In the genomic region with DNA sequence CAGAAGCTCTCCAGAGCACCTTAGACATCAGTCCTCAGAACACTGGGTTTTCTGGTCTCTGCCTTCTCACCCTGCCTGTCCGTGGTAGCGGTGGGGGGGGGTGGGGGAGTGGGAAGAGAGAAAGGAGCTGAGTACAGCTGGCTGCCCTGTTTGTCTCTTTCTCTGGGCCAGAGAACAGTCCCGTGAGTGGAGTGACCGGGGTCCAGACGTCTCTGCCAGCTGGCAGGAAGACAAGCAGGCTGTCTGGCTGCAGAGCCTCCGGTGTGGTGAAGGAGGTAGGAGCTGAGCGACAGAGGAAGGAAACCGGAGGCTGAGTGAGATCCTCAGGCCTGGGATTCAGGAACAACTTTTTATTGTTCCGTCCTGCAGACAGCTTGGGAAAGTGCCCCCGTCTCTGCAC, we compare ENCODE assay signal across 8 mouse cellular contexts. TPM values are rescaled to one million over a fixed set of nuclear protein-coding genes. Genes with fewer than 3 reads are reported as not detected.
DNase-seq lines count a peak whose midpoint lies in the region; ATAC-seq and TF ChIP-seq lines count a peak whose summit lies in the region.

No protein-coding gene starts in this region.

- no peak overlapping the region for H3K4me3 ChIP-seq in embryonic facial prominence, embryonic 10.5 days
- no peak overlapping the region for H3K4me3 ChIP-seq in intestine, postnatal 0 days (ENCODE audit: low read depth, low read length)
- H3K4me3 ChIP-seq in limb, embryonic 10.5 days, result no peak overlapping the region
- no peak overlapping the region for H3K4me3 ChIP-seq in midbrain, embryonic 13.5 days (replicated peaks)

- no peaks in the 10 kb centered on the region for H3K36me3 ChIP-seq in embryonic facial prominence, embryonic 10.5 days (replicated peaks)
- no peaks in the 10 kb centered on the region for H3K36me3 ChIP-seq in intestine, postnatal 0 days (ENCODE audit: control insufficient read depth, insufficient read depth)
- H3K36me3 ChIP-seq in limb, embryonic 10.5 days, result no peaks in the 10 kb centered on the region
- no peaks in the 10 kb centered on the region for H3K36me3 ChIP-seq in midbrain, embryonic 13.5 days

- TF ChIP-seq CTCF in intestine, postnatal 0 days (IDR thresholded peaks at IDR 0.05; ENCODE audit: low read depth), result no peak

- ATAC-seq in intestine, postnatal 0 days, result 0 out of 2 replicates have a peak, but pooled peaks have one; percentile 10
- 0 out of 2 replicates have a peak, but pooled peaks have one; percentile 18 for ATAC-seq in midbrain, embryonic 13.5 days

- H3K4me2 ChIP-seq in intestine, postnatal 0 days (replicated peaks; ENCODE audit: low read depth), result no peak overlapping the region
- no peak overlapping the region for H3K4me2 ChIP-seq in midbrain, embryonic 13.5 days (replicated peaks)

- 26% methylated on average over 10 of the region's 10 CpGs for WGBS in embryonic facial prominence, embryonic 10.5 days
- WGBS in intestine, postnatal 0 days, result 29% methylated on average over 10 of the region's 10 CpGs
- WGBS in limb, embryonic 10.5 days, result 20% methylated on average over 10 of the region's 10 CpGs
- 20% methylated on average over 10 of the region's 10 CpGs for WGBS in midbrain, embryonic 13.5 days

- H3K27ac ChIP-seq in embryonic facial prominence, embryonic 10.5 days (replicated peaks), result peak overlapping the region; percentile 75
- H3K27ac ChIP-seq in intestine, postnatal 0 days (ENCODE audit: low read depth, low read length), result no peak overlapping the region
- H3K27ac ChIP-seq in limb, embryonic 10.5 days, result peak overlapping the region; percentile 61; the same call in 1 of the 2 replicates
- peak overlapping the region; percentile 53; the same call in 1 of the 2 replicates for H3K27ac ChIP-seq in midbrain, embryonic 13.5 days

- no peaks in the 10 kb centered on the region for H3K9me3 ChIP-seq in embryonic facial prominence, embryonic 10.5 days
- H3K9me3 ChIP-seq in intestine, postnatal 0 days (ENCODE audit: control insufficient read depth), result no peaks in the 10 kb centered on the region
- no peaks in the 10 kb centered on the region for H3K9me3 ChIP-seq in limb, embryonic 10.5 days (replicated peaks)
- no peaks in the 10 kb centered on the region for H3K9me3 ChIP-seq in midbrain, embryonic 13.5 days

- DNase-seq in adrenal gland, adult 18-20 months (ENCODE audit: low spot score in 2 of 2), result peak; percentile 22 to 56
- DNase-seq in embryonic facial prominence, embryonic 10.5 days (ENCODE audit: low spot score), result peak; percentile 43
- DNase-seq in heart, adult 8-10 months (ENCODE audit: low spot score), result peak; percentile 87
- DNase-seq in limb, embryonic 10.5 days (ENCODE audit: low spot score), result no peak
- peak; percentile 61 for DNase-seq in testis, postnatal 14 days (ENCODE audit: low spot score)
- no peak for DNase-seq in natural killer cell, adult 2 months (ENCODE audit: low spot score in 2 of 2)

- H3K27me3 ChIP-seq in embryonic facial prominence, embryonic 10.5 days (replicated peaks; ENCODE audit: low read depth, poor library complexity, severe bottlenecking), result peaks cover 84% of the 10 kb centered on the region
- H3K27me3 ChIP-seq in intestine, postnatal 0 days (replicated peaks; ENCODE audit: control insufficient read depth, insufficient read depth, low read length), result no peaks in the 10 kb centered on the region
- H3K27me3 ChIP-seq in limb, embryonic 10.5 days (ENCODE audit: low read depth, poor library complexity, severe bottlenecking), result peaks cover 89% of the 10 kb centered on the region
- peaks cover 9% of the 10 kb centered on the region for H3K27me3 ChIP-seq in midbrain, embryonic 13.5 days

- H3K9ac ChIP-seq in intestine, postnatal 0 days (ENCODE audit: low read depth, low read length), result no peak overlapping the region
- H3K9ac ChIP-seq in midbrain, embryonic 13.5 days (replicated peaks), result peak overlapping the region; percentile 23; the same call in 1 of the 2 replicates

- H3K4me1 ChIP-seq in embryonic facial prominence, embryonic 10.5 days, result peaks cover 63% of the 10 kb centered on the region
- H3K4me1 ChIP-seq in intestine, postnatal 0 days (replicated peaks; ENCODE audit: control insufficient read depth, insufficient read depth, low read length), result no peaks in the 10 kb centered on the region; the same call in 1 of the 2 replicates
- H3K4me1 ChIP-seq in limb, embryonic 10.5 days, result peaks cover 53% of the 10 kb centered on the region
- peaks cover 52% of the 10 kb centered on the region for H3K4me1 ChIP-seq in midbrain, embryonic 13.5 days (replicated peaks)

RNA-seq across cellular contexts. Expression of a gene that starts 59.5 kb away (rescaled TPM):
- total RNA-seq in adrenal gland, adult 18-20 months (2021), result 10 to 100 TPM; 39.1 to 86.4 TPM
- polyA plus RNA-seq in embryonic facial prominence, embryonic 10.5 days (2016; fragmentation: Nextera tagmentation; extraction: Ambion mirVana), result 1.4 and 2.1 TPM in 2 replicates
- total RNA-seq in heart, adult 8-10 months (2022), result 10 to 100 TPM; 24.5 to 31.5 (median 27.0) TPM
- 5.9 and 6.4 TPM in 2 replicates for polyA plus RNA-seq in intestine, postnatal 0 days (2015; fragmentation: Nextera tagmentation; extraction: Ambion mirVana)
- 1.1 and 2.0 TPM in 2 replicates for polyA plus RNA-seq in limb, embryonic 10.5 days (2016; fragmentation: Nextera tagmentation; extraction: Ambion mirVana)
- 3.9 and 4.7 TPM in 2 replicates for polyA plus RNA-seq in midbrain, embryonic 13.5 days (2015; fragmentation: Nextera tagmentation; extraction: Ambion mirVana)

Comparison
In these comparisons a context has a peak if more than half of its experiments do, and no peak if none do; other contexts are left out.
1. DNase-seq: peak in adrenal gland, adult 18-20 months (2 of 2), embryonic facial prominence, embryonic 10.5 days (single experiment), heart, adult 8-10 months (single experiment) and testis, postnatal 14 days (single experiment); none in limb, embryonic 10.5 days (single experiment) and natural killer cell, adult 2 months (0 of 2).